Mouse (Mus musculus) G1E (cell line): ENCODE measurements around the gene Cmklr1. TPM values are rescaled to one million over a fixed set of nuclear protein-coding genes. Genes with fewer than 3 reads are reported as not detected.

Experiments
- ATAC-seq: 2 replicates; pipeline ENCODE4 v1.8.0; 2016; ENCODE audit warnings: mild to moderate bottlenecking; ENCODE audit not compliant: insufficient number of reproducible peaks, poor library complexity, low FRiP score, severe bottlenecking; ENCODE audit errors: extremely low read depth
- DNase-seq: peaks from one replicate; pipeline ENCODE4 v3.0.0; 2012; ENCODE audit warnings: low spot score
- H3K27me3 ChIP-seq: 2 replicates; pipeline ENCODE4 v1.6.1; 2012; ENCODE audit warnings: mild to moderate bottlenecking, low read length, inconsistent platforms; ENCODE audit not compliant: insufficient read depth
- H3K36me3 ChIP-seq: replicated peaks from 2 replicates; pipeline ENCODE3; 2012; ENCODE audit warnings: mild to moderate bottlenecking, inconsistent platforms
- H3K4me1 ChIP-seq: 2 replicates; pipeline ENCODE4 v1.6.1; 2012; ENCODE audit warnings: low read depth, low read length, inconsistent platforms, mixed read lengths; ENCODE audit not compliant: insufficient read depth
- H3K4me3 ChIP-seq: 2 replicates; pipeline ENCODE4 v1.5.1; 2012; ENCODE audit warnings: low read depth, mild to moderate bottlenecking, inconsistent platforms, low read length, moderate library complexity, mixed read lengths
- H3K9me3 ChIP-seq: replicated peaks from 2 replicates; pipeline ENCODE4 v1.6.1; 2012; ENCODE audit warnings: inconsistent platforms
- CTCF ChIP-seq: IDR thresholded peaks from 2 replicates; pipeline ENCODE4 v1.5.1; 2012; ENCODE audit warnings: low read depth, low read length, inconsistent platforms, mixed read lengths
- GATA1 ChIP-seq: IDR thresholded peaks from 2 replicates; pipeline ENCODE4 v1.6.1; 2012; ENCODE audit warnings: borderline replicate concordance, low read length, inconsistent platforms, mixed read lengths
- GATA2 ChIP-seq: IDR thresholded peaks from 2 replicates; pipeline ENCODE4 v1.6.1; 2012; ENCODE audit warnings: low read depth, low read length, inconsistent platforms, borderline replicate concordance
- POLR2AphosphoS5 ChIP-seq: IDR thresholded peaks from 2 replicates; pipeline ENCODE4 v1.6.1; 2012; ENCODE audit warnings: low read depth, low read length, inconsistent platforms; ENCODE audit not compliant: insufficient replicate concordance
- TAL1 ChIP-seq: conservative IDR thresholded peaks from 2 replicates; pipeline ENCODE4 v1.6.1; 2012; ENCODE audit warnings: low read depth, low read length, inconsistent platforms, mixed read lengths
- polyA plus RNA-seq: library from polyadenylated mRNA; stranded (reverse); fragments of >175 nt; gene quantifications from 2 replicates; pipeline ENCODE4 v1.2.3, GENCODE M21; 2012
- total RNA-seq, 2 experiments: library from RNA; stranded (forward) in 1 of 2; stranded (reverse) in 1 of 2; fragments of 200-1000 nt in 1 of 2; fragments of >200 nt in 1 of 2; fragmentation: Nextera tagmentation in 1 of 2; gene quantifications; 2 replicates each; pipeline ENCODE4 v1.2.3; 2014 to 2017

The Cmklr1 gene
- total and polyA plus RNA-seq, 3 experiments, result 0.05 TPM; not detected in 2

DNA sequence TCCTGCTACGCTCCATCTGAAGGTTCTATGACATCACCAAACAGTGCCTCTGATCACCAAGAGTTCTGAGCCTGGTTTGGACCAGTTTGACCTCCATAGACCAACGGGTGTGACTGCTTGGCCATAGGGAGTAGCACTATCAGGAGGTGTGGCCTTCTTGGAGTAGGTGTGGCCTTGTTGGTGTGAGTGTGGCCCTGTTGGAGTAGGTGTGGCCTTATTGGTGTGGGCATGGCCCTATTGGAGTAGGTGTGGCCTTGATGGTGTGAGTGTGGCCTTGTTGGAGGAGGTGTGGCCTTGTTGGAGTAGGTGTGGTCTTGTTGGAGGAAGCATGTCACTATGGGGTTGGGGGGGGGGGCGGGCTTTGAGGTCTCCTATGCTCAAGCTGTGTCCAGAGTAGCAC, 50.0 kb downstream of the Cmklr1 start:
- peaks cover 89% of the 10 kb centered on the region for H3K9me3 ChIP-seq
- no peak for ATAC-seq
- no peak for DNase-seq
- no peaks in the 10 kb centered on the region for H3K4me1 ChIP-seq
- H3K4me3 ChIP-seq, result no peak overlapping the region
- no peaks in the 10 kb centered on the region for H3K27me3 ChIP-seq
- TF ChIP-seq GATA2 (no peak), POLR2AphosphoS5 (no peak), TAL1 (no peak), CTCF (no peak), GATA1 (no peak)
- H3K36me3 ChIP-seq, result no peaks in the 10 kb centered on the region

DNA sequence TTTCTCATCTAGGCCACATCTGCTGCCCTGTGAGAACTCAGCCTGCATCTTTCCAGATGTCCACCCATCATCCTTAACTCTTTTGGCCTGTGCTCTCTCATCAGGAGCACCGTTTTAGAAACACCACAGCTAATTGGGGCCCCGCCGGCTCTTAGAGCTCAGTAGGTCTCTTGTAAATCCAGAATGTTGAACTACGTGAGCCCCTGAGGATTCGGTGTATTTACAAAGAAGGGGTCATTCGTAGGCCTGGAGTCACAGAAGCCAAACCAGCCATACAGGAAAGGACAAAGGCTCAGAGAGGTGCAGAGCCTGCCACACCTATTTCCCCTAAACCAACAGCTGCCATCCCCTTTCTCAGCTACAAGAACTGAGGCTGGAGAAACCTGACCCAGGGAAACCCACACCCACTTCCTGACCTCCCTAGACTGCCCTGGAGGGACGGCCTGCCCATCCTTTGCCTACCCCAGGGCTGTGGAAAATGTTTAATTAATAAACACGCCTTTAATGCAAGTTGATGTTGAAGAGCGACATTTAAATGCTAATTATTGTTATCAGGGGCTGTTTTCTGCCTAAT, 53.4 kb downstream of the Cmklr1 start:
- H3K27me3 ChIP-seq, result no peaks in the 10 kb centered on the region
- H3K9me3 ChIP-seq, result peaks cover 89% of the 10 kb centered on the region
- no peak for DNase-seq
- TF ChIP-seq TAL1 (no peak), CTCF (no peak), GATA2 (no peak), POLR2AphosphoS5 (no peak), GATA1 (no peak)
- ATAC-seq, result no peak
- no peaks in the 10 kb centered on the region for H3K36me3 ChIP-seq
- H3K4me1 ChIP-seq, result no peaks in the 10 kb centered on the region
- H3K4me3 ChIP-seq, result no peak overlapping the region

DNA sequence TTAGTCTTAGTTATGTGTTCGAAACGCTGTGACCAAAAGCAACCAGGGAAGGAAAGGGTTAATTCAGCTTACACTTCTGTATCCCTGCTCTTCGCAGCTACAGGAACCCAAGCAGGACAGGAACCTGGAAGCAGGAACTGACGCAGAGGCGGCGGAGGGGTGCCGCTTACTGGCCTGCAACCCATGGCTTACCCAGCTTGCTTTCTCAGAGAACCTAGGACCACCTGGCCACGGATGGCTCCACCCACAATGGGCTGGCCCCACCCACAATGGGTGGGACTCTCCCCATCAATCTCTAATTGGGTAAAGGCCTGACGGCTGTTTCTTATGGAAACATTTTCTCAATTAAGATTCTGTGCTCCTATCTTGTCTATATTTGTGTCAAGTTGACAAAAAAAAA, 54.0 kb downstream of the Cmklr1 start:
- Histone ChIP-seq H3K36me3 (no peaks in the 10 kb centered on the region), H3K9me3 (peaks cover 89% of the 10 kb centered on the region), H3K4me3 (no peak overlapping the region), H3K4me1 (no peaks in the 10 kb centered on the region), H3K27me3 (no peaks in the 10 kb centered on the region)
- TF ChIP-seq GATA2 (no peak), CTCF (no peak), GATA1 (no peak), TAL1 (no peak), POLR2AphosphoS5 (no peak)
- ATAC-seq, result no peak
- no peak for DNase-seq

DNA sequence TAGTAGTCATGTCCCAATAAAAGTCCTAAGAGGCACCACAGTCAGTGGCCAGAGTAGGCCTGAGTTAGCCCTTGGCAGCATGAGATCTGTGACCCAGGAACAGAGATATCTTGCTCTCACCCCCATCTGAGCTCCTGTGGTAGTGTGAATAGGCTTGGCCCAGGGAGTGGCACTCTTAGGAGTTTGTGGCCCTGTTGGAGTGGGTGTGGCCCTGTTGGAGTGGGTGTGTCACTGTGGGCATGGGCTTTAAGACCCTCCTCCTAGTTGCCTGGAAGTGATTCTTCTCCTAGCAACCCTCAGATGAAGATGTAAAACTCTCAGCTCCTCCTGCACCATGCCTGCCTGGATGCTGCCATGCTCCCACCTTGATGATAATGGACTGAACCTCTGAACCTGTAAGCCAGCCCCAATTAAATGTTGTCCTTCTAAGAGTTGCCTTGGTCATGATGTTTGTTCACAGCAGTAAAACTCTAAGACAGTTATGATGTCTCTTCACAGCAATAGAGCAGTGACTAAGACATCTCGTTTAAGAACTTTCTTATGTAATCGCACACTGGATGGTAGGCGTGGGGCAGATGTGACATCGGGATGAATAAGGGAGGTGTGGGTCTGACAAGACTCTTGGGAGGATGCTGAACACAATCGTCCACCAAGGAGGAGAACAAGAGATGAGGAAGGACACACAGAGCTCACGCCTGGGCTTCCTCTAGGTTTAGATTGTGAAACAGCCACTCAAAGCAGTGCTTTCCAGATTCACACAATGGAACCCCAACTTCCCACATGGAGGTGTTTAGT, 56.1 kb downstream of the Cmklr1 start:
- Histone ChIP-seq H3K9me3 (peaks cover 87% of the 10 kb centered on the region), H3K4me1 (no peaks in the 10 kb centered on the region), H3K36me3 (no peaks in the 10 kb centered on the region), H3K27me3 (no peaks in the 10 kb centered on the region), H3K4me3 (no peak overlapping the region)
- no peak for DNase-seq
- TF ChIP-seq CTCF (no peak), GATA2 (no peak), TAL1 (no peak), POLR2AphosphoS5 (no peak), GATA1 (no peak)
- no peak for ATAC-seq

DNA sequence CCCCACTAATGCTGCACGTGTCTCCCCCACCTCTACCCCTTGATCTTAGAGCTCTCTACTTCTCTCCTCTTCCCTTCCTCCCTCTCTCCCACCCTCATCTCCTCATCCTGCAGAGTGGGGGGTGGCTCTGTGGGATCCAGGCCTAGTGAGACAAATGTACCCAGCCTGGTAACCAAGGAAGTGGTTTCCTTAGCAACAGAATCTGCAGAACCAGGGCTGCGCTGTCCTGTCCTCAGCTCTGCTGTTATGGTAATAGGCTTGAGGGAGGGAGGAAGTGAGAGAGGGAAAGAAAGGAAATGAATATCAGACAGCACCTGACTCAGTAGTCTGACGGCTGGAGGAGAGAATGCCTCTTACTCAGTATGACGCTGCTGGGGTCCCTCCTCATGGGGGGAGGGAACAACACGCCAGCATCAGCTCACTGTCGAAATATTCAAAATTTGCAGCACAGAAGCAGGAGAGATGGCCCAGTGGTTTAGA, 58.4 kb downstream of the Cmklr1 start:
- no peak for ATAC-seq
- no peaks in the 10 kb centered on the region for H3K4me1 ChIP-seq
- TF ChIP-seq POLR2AphosphoS5 (no peak), GATA1 (no peak), GATA2 (no peak), CTCF (no peak), TAL1 (no peak)
- H3K36me3 ChIP-seq, result no peaks in the 10 kb centered on the region
- DNase-seq, result no peak
- H3K4me3 ChIP-seq, result no peak overlapping the region
- H3K27me3 ChIP-seq, result peaks cover 2% of the 10 kb centered on the region; the same call in 1 of the 2 replicates
- H3K9me3 ChIP-seq, result peaks cover 87% of the 10 kb centered on the region

DNA sequence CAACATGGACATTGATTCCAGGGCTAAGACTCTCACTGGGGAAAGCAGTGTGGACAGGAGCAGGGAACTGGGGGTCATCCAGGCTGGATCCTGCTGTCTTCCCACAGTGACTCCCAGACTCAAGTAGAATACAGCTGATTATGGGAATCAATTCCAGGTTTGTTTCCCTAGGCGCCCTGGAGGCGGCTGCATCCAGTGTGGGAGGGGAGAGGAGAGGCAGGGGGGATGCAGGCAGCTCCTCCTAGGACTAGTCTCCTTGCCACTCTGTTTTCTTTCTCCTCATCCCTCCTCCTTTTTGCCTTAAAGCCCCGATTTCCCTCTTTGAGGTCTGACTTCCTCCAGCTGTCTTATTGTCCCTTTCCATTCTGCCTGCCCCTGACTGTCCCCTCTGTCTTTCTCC, 59.1 kb downstream of the Cmklr1 start:
- Histone ChIP-seq H3K9me3 (peaks cover 85% of the 10 kb centered on the region), H3K27me3 (peaks cover 2% of the 10 kb centered on the region; the same call in 1 of the 2 replicates), H3K4me3 (no peak overlapping the region), H3K4me1 (no peaks in the 10 kb centered on the region), H3K36me3 (no peaks in the 10 kb centered on the region)
- ATAC-seq, result no peak
- no peak for TF ChIP-seq GATA2
- TF ChIP-seq GATA1, result no peak
- TF ChIP-seq CTCF, result no peak
- TF ChIP-seq TAL1, result no peak
- TF ChIP-seq POLR2AphosphoS5, result no peak
- no peak for DNase-seq
